Mouse (Mus musculus) cerebellum, postnatal 36 days (tissue): ENCODE data around the gene AC170998.1.
"Not testable (repeated sequence)": the region's sequence is repeated elsewhere in the genome, so short reads cannot be mapped to it uniquely, and the experiment has no call there.

Source experiments
- DNase-seq, 2 experiments: peaks; one replicate each; pipeline ENCODE4 v3.0.0; 2021 to 2022; ENCODE audit warnings: mixed read lengths in 2 of 2

AC170998.1 gene

GRCm38 (mm10) chr17:28760736-28761312 is 34.9 kb downstream of the AC170998.1 start:
- no peak for DNase-seq

GRCm38 (mm10) chr17:28761871-28762270 is 36.0 kb downstream of the AC170998.1 start:
- peak; percentile 84 to 85 for DNase-seq

GRCm38 (mm10) chr17:28766203-28766602 is 40.3 kb downstream of the AC170998.1 start:
- no peak for DNase-seq

GRCm38 (mm10) chr17:28766781-28767515 is 41.1 kb downstream of the AC170998.1 start:
- DNase-seq: no peak

- DNase-seq: no peak
Measured at GRCm38 (mm10) chr17:28769121-28769874, 43.4 kb downstream of the AC170998.1 start, which contains the start of gene Mapk13. Gene Mapk13 (plus strand): TSS chr17:28769297.

GRCm38 (mm10) chr17:28769875-28770421 is 44.1 kb downstream of the AC170998.1 start:
- peak; percentile 32 to 34 for DNase-seq

- DNase-seq: no peak
Measured at GRCm38 (mm10) chr17:28771289-28771688, 45.4 kb downstream of the AC170998.1 start.

GRCm38 (mm10) chr17:28774303-28774702 is 48.4 kb downstream of the AC170998.1 start:
- DNase-seq: not testable (repeated sequence)

- DNase-seq: no peak
Measured at GRCm38 (mm10) chr17:28775161-28775560, 49.3 kb downstream of the AC170998.1 start.
